Mouse (Mus musculus) gastrocnemius, postnatal 25 days (tissue): ENCODE results near the gene Vwa8. TPM values are rescaled to one million over a fixed set of nuclear protein-coding genes. Genes with fewer than 3 reads are reported as not detected.

Experiments used
- DNase-seq: peaks from one replicate; pipeline ENCODE4 v3.0.0; 2022
- total RNA-seq, 2 experiments: library from RNA; stranded (reverse); gene quantifications; 1 replicate in 1 of 2; 2 replicates in 1 of 2; pipeline ENCODE4 v1.2.3; 2021

Vwa8 gene
- total RNA-seq, 2 experiments from 2014 or later: 57.0 to 64.3 TPM

GRCm38 (mm10) chr14:79143696-79144095 is 294.8 kb downstream of the Vwa8 start:
- DNase-seq: no peak

- DNase-seq: no peak
These were observed 295.7 kb downstream of the Vwa8 start for GRCm38 (mm10) chr14:79144278-79145224.

- DNase-seq: no peak
These were observed 302.9 kb downstream of the Vwa8 start for GRCm38 (mm10) chr14:79151711-79152110.

GRCm38 (mm10) chr14:79153896-79154295 is 305.0 kb downstream of the Vwa8 start:
- no peak for DNase-seq

- no peak for DNase-seq
These were observed 306.1 kb downstream of the Vwa8 start for GRCm38 (mm10) chr14:79154961-79155360.

- DNase-seq: no peak
These were observed 307.9 kb downstream of the Vwa8 start for GRCm38 (mm10) chr14:79156526-79157411.

- DNase-seq: peak; percentile 58
These were observed 308.8 kb downstream of the Vwa8 start for GRCm38 (mm10) chr14:79157451-79158218.

GRCm38 (mm10) chr14:79158219-79158521 is 309.3 kb downstream of the Vwa8 start:
- no peak for DNase-seq

GRCm38 (mm10) chr14:79158673-79159200 is 309.9 kb downstream of the Vwa8 start:
- DNase-seq: no peak

- DNase-seq: no peak
These were observed 310.6 kb downstream of the Vwa8 start for GRCm38 (mm10) chr14:79159451-79159850.

- no peak for DNase-seq
These were observed 311.6 kb downstream of the Vwa8 start for GRCm38 (mm10) chr14:79160486-79160885.

- DNase-seq: no peak
These were observed 312.1 kb downstream of the Vwa8 start for GRCm38 (mm10) chr14:79160966-79161365.

GRCm38 (mm10) chr14:79161741-79162140 is 312.9 kb downstream of the Vwa8 start:
- DNase-seq: no peak

GRCm38 (mm10) chr14:79162678-79163077 is 313.8 kb downstream of the Vwa8 start:
- no peak for DNase-seq

- no peak for DNase-seq
These were observed 315.5 kb downstream of the Vwa8 start for GRCm38 (mm10) chr14:79164334-79164733.

- no peak for DNase-seq
These were observed 316.1 kb downstream of the Vwa8 start for GRCm38 (mm10) chr14:79164925-79165324.

GRCm38 (mm10) chr14:79174526-79174925 is 325.7 kb downstream of the Vwa8 start:
- DNase-seq: no peak

- no peak for DNase-seq
These were observed 328.9 kb downstream of the Vwa8 start for GRCm38 (mm10) chr14:79177754-79178153.

GRCm38 (mm10) chr14:79178247-79178646 is 329.4 kb downstream of the Vwa8 start:
- DNase-seq: no peak

GRCm38 (mm10) chr14:79180078-79180730 is 331.4 kb downstream of the Vwa8 start:
- peak; percentile 39 for DNase-seq

- no peak for DNase-seq
These were observed 332.9 kb downstream of the Vwa8 start for GRCm38 (mm10) chr14:79181748-79182147.
